Mouse (Mus musculus): ENCODE measurements around the gene Bach2. TPM values are rescaled to one million over a fixed set of nuclear protein-coding genes. Genes with fewer than 3 reads are reported as not detected.

Bach2 gene
- polyA plus RNA-seq, 1 experiment, result 0.11 TPM

GRCm38 (mm10) chr4:32319327-32319726, 80.7 kb downstream of the Bach2 start:
- Histone ChIP-seq H3ac (ENCODE audit: control insufficient read depth, insufficient read length, low read depth) (no peak overlapping the region), H3K79me3 (ENCODE audit: low read depth) (no peaks in the 10 kb centered on the region), H3K36me3 (ENCODE audit: control insufficient read depth, insufficient read depth) (no peaks in the 10 kb centered on the region), H3K4me3 (ENCODE audit: insufficient read depth, poor library complexity, severe bottlenecking) (no peak overlapping the region), H3K27me3 (ENCODE audit: control insufficient read depth, insufficient read depth, insufficient read length) (no peaks in the 10 kb centered on the region), H3K79me2 (ENCODE audit: control insufficient read depth, insufficient read depth) (no peaks in the 10 kb centered on the region)
- TF ChIP-seq MYOG (IDR thresholded peaks at IDR 0.05; ENCODE audit: control insufficient read depth, extremely low read depth, insufficient read length) (no peak), CTCF (IDR thresholded peaks at IDR 0.05; ENCODE audit: control insufficient read depth, insufficient read depth, insufficient read length) (no peak), CEBPB (IDR thresholded peaks at IDR 0.05; ENCODE audit: low read depth) (no peak)

- Histone ChIP-seq H3K79me2 (ENCODE audit: control insufficient read depth, insufficient read depth) (no peaks in the 10 kb centered on the region), H3K36me3 (ENCODE audit: control insufficient read depth, insufficient read depth) (no peaks in the 10 kb centered on the region), H3K79me3 (ENCODE audit: low read depth) (no peaks in the 10 kb centered on the region), H3K27me3 (ENCODE audit: control insufficient read depth, insufficient read depth, insufficient read length) (no peaks in the 10 kb centered on the region), H3ac (ENCODE audit: control insufficient read depth, insufficient read length, low read depth) (no peak overlapping the region), H3K4me3 (ENCODE audit: insufficient read depth, poor library complexity, severe bottlenecking) (no peak overlapping the region)
- no peak for TF ChIP-seq MYOG (IDR thresholded peaks at IDR 0.05; ENCODE audit: control insufficient read depth, extremely low read depth, insufficient read length)
- peak; percentile 79 for TF ChIP-seq MYOD1 (IDR thresholded peaks at IDR 0.05; ENCODE audit: control insufficient read depth, insufficient read length, low read depth)
- peak; percentile 43 for TF ChIP-seq FOSL1 (IDR thresholded peaks at IDR 0.05; ENCODE audit: insufficient read depth, low read length, poor library complexity, severe bottlenecking)
- no peak for TF ChIP-seq MAX (IDR thresholded peaks at IDR 0.05)
Measured at GRCm38 (mm10) chr4:32320039-32320438, 81.4 kb downstream of the Bach2 start.

GRCm38 (mm10) chr4:32324111-32324510, 85.5 kb downstream of the Bach2 start:
- Histone ChIP-seq H3K79me2 (ENCODE audit: control insufficient read depth, insufficient read depth) (no peaks in the 10 kb centered on the region), H3K79me3 (ENCODE audit: low read depth) (no peaks in the 10 kb centered on the region), H3K27me3 (ENCODE audit: control insufficient read depth, insufficient read depth, insufficient read length) (no peaks in the 10 kb centered on the region), H3K4me3 (ENCODE audit: insufficient read depth, poor library complexity, severe bottlenecking) (no peak overlapping the region), H3ac (ENCODE audit: control insufficient read depth, insufficient read length, low read depth) (no peak overlapping the region), H3K36me3 (ENCODE audit: control insufficient read depth, insufficient read depth) (no peaks in the 10 kb centered on the region)
- no peak for TF ChIP-seq MYOD1 (IDR thresholded peaks at IDR 0.05; ENCODE audit: control insufficient read depth, insufficient read length, low read depth)
- no peak for TF ChIP-seq USF1 (IDR thresholded peaks at IDR 0.05; ENCODE audit: low read depth)
- TF ChIP-seq FOSL1 (IDR thresholded peaks at IDR 0.05; ENCODE audit: insufficient read depth, low read length, poor library complexity, severe bottlenecking), result no peak
- TF ChIP-seq CTCF (IDR thresholded peaks at IDR 0.05; ENCODE audit: control insufficient read depth, insufficient read depth, insufficient read length), result no peak
- TF ChIP-seq MYOG (IDR thresholded peaks at IDR 0.05; ENCODE audit: control insufficient read depth, extremely low read depth, insufficient read length), result no peak
- no peak for TF ChIP-seq CEBPB (IDR thresholded peaks at IDR 0.05; ENCODE audit: low read depth)
- TF ChIP-seq MAX (IDR thresholded peaks at IDR 0.05), result no peak

GRCm38 (mm10) chr4:32324967-32325366, 86.4 kb downstream of the Bach2 start:
- no peaks in the 10 kb centered on the region for H3K79me3 ChIP-seq (ENCODE audit: low read depth)
- no peak overlapping the region for H3K4me3 ChIP-seq (ENCODE audit: insufficient read depth, poor library complexity, severe bottlenecking)
- H3K27me3 ChIP-seq (ENCODE audit: control insufficient read depth, insufficient read depth, insufficient read length), result no peaks in the 10 kb centered on the region
- no peaks in the 10 kb centered on the region for H3K79me2 ChIP-seq (ENCODE audit: control insufficient read depth, insufficient read depth)
- no peaks in the 10 kb centered on the region for H3K36me3 ChIP-seq (ENCODE audit: control insufficient read depth, insufficient read depth)
- H3ac ChIP-seq (ENCODE audit: control insufficient read depth, insufficient read length, low read depth), result no peak overlapping the region
- TF ChIP-seq CTCF (IDR thresholded peaks at IDR 0.05; ENCODE audit: control insufficient read depth, insufficient read depth, insufficient read length) (no peak), MAX (IDR thresholded peaks at IDR 0.05) (no peak), MYOG (IDR thresholded peaks at IDR 0.05; ENCODE audit: control insufficient read depth, extremely low read depth, insufficient read length) (no peak), MYOD1 (IDR thresholded peaks at IDR 0.05; ENCODE audit: control insufficient read depth, insufficient read length, low read depth) (no peak), FOSL1 (IDR thresholded peaks at IDR 0.05; ENCODE audit: insufficient read depth, low read length, poor library complexity, severe bottlenecking) (no peak), CEBPB (IDR thresholded peaks at IDR 0.05; ENCODE audit: low read depth) (no peak), USF1 (IDR thresholded peaks at IDR 0.05; ENCODE audit: low read depth) (no peak)

GRCm38 (mm10) chr4:32325596-32325995, 87.0 kb downstream of the Bach2 start:
- TF ChIP-seq MYOD1 (IDR thresholded peaks at IDR 0.05; ENCODE audit: control insufficient read depth, insufficient read length, low read depth), result no peak
- no peak for TF ChIP-seq MAX (IDR thresholded peaks at IDR 0.05)
- TF ChIP-seq FOSL1 (IDR thresholded peaks at IDR 0.05; ENCODE audit: insufficient read depth, low read length, poor library complexity, severe bottlenecking), result no peak
- TF ChIP-seq USF1 (IDR thresholded peaks at IDR 0.05; ENCODE audit: low read depth), result no peak
- TF ChIP-seq CEBPB (IDR thresholded peaks at IDR 0.05; ENCODE audit: low read depth), result no peak
- no peak for TF ChIP-seq CTCF (IDR thresholded peaks at IDR 0.05; ENCODE audit: control insufficient read depth, insufficient read depth, insufficient read length)
- TF ChIP-seq MYOG (IDR thresholded peaks at IDR 0.05; ENCODE audit: control insufficient read depth, extremely low read depth, insufficient read length), result no peak
- no peak overlapping the region for H3ac ChIP-seq (ENCODE audit: control insufficient read depth, insufficient read length, low read depth)
- H3K79me3 ChIP-seq (ENCODE audit: low read depth), result no peaks in the 10 kb centered on the region
- no peak overlapping the region for H3K4me3 ChIP-seq (ENCODE audit: insufficient read depth, poor library complexity, severe bottlenecking)
- H3K27me3 ChIP-seq (ENCODE audit: control insufficient read depth, insufficient read depth, insufficient read length), result no peaks in the 10 kb centered on the region
- no peaks in the 10 kb centered on the region for H3K36me3 ChIP-seq (ENCODE audit: control insufficient read depth, insufficient read depth)
- no peaks in the 10 kb centered on the region for H3K79me2 ChIP-seq (ENCODE audit: control insufficient read depth, insufficient read depth)

GRCm38 (mm10) chr4:32326279-32326678, 87.7 kb downstream of the Bach2 start:
- Histone ChIP-seq H3K79me2 (ENCODE audit: control insufficient read depth, insufficient read depth) (no peaks in the 10 kb centered on the region), H3K4me3 (ENCODE audit: insufficient read depth, poor library complexity, severe bottlenecking) (no peak overlapping the region), H3K27me3 (ENCODE audit: control insufficient read depth, insufficient read depth, insufficient read length) (no peaks in the 10 kb centered on the region), H3K36me3 (ENCODE audit: control insufficient read depth, insufficient read depth) (no peaks in the 10 kb centered on the region), H3ac (ENCODE audit: control insufficient read depth, insufficient read length, low read depth) (no peak overlapping the region), H3K79me3 (ENCODE audit: low read depth) (no peaks in the 10 kb centered on the region)
- TF ChIP-seq MAX (IDR thresholded peaks at IDR 0.05), result no peak
- no peak for TF ChIP-seq FOSL1 (IDR thresholded peaks at IDR 0.05; ENCODE audit: insufficient read depth, low read length, poor library complexity, severe bottlenecking)
- no peak for TF ChIP-seq MYOD1 (IDR thresholded peaks at IDR 0.05; ENCODE audit: control insufficient read depth, insufficient read length, low read depth)
- no peak for TF ChIP-seq USF1 (IDR thresholded peaks at IDR 0.05; ENCODE audit: low read depth)
- no peak for TF ChIP-seq MYOG (IDR thresholded peaks at IDR 0.05; ENCODE audit: control insufficient read depth, extremely low read depth, insufficient read length)
- no peak for TF ChIP-seq CTCF (IDR thresholded peaks at IDR 0.05; ENCODE audit: control insufficient read depth, insufficient read depth, insufficient read length)
- TF ChIP-seq CEBPB (IDR thresholded peaks at IDR 0.05; ENCODE audit: low read depth), result no peak

Measured in C2C12 (cell line).